Mouse (Mus musculus) forebrain, postnatal 0 days (tissue): ENCODE measurements around the gene Htra1. TPM values are rescaled to one million over a fixed set of nuclear protein-coding genes. Genes with fewer than 3 reads are reported as not detected.

ENCODE experiments used
- ATAC-seq: fragments of 200-750 bp; cut with Nextera tagmentation; 2 replicates; pipeline ENCODE4 v1.8.0; 2017; ENCODE audit warnings: mild to moderate bottlenecking, moderate library complexity
- DNase-seq: peaks from one replicate; pipeline ENCODE4 v3.0.0-alpha.2; 2015
- H3K27ac ChIP-seq: fragments of 300-500 bp; sonication (generic); 2 replicates; pipeline ENCODE4 v1.5.1; 2014; ENCODE audit warnings: low read depth, mild to moderate bottlenecking, antibody characterized with exemption, low read length, moderate library complexity, mixed read lengths
- H3K27me3 ChIP-seq: fragments of 300-500 bp; sonication (generic); 2 replicates; pipeline ENCODE4 v1.6.1; 2014; ENCODE audit warnings: mild to moderate bottlenecking, low read length, mixed read lengths; ENCODE audit not compliant: insufficient read depth
- H3K36me3 ChIP-seq: fragments of 300-500 bp; sonication (generic); 2 replicates; pipeline ENCODE4 v1.6.1; 2014; ENCODE audit warnings: mild to moderate bottlenecking, moderate library complexity; ENCODE audit not compliant: insufficient read depth
- H3K4me1 ChIP-seq: fragments of 300-500 bp; sonication (generic); 2 replicates; pipeline ENCODE4 v1.6.1; 2014; ENCODE audit warnings: antibody characterized with exemption; ENCODE audit not compliant: insufficient read depth
- H3K4me2 ChIP-seq: fragments of 300-500 bp; sonication (generic); 2 replicates; pipeline ENCODE4 v1.6.1; 2014; ENCODE audit warnings: low read depth, mild to moderate bottlenecking, moderate library complexity
- H3K4me3 ChIP-seq: fragments of 300-500 bp; sonication (generic); 2 replicates; pipeline ENCODE4 v1.5.1; 2014; ENCODE audit warnings: low read depth, low read length, mixed read lengths
- H3K9ac ChIP-seq: fragments of 300-500 bp; sonication (generic); 2 replicates; pipeline ENCODE4 v1.6.1; 2014; ENCODE audit warnings: mild to moderate bottlenecking
- H3K9me3 ChIP-seq: fragments of 300-500 bp; sonication (generic); 2 replicates; pipeline ENCODE4 v1.6.1; 2016; ENCODE audit warnings: low read length
- CTCF ChIP-seq: sonication (generic); IDR thresholded peaks from 2 replicates; pipeline ENCODE4 v1.5.1; 2016; ENCODE audit warnings: antibody characterized with exemption, control low read depth, low read depth
- WGBS: fragments of 180-500 bp; shearing (Covaris S2); extraction: QIAGEN DNeasy Blood & Tissue Kit; methylation state at CpG from one replicate; pipeline ENCODE4 v1.1.7; 2014; 5-methylcytosine and 5-hydroxymethylcytosine counted together
- polyA plus RNA-seq: library from polyadenylated mRNA; unstranded; fragments of >200 nt; fragmentation: Nextera tagmentation; extraction: Ambion mirVana; gene quantifications from 2 replicates; pipeline ENCODE4 v1.2.1, GENCODE M21; 2015
- total RNA-seq: library from RNA; depleted of rRNA; stranded (reverse); fragments of >200 nt; gene quantifications from 2 replicates; pipeline ENCODE4 v1.2.3, GENCODE M21; 2014

The Htra1 gene
- total and polyA plus RNA-seq, 2 experiments from 2014 or later, result 30.4 to 37.3 TPM

DNA sequence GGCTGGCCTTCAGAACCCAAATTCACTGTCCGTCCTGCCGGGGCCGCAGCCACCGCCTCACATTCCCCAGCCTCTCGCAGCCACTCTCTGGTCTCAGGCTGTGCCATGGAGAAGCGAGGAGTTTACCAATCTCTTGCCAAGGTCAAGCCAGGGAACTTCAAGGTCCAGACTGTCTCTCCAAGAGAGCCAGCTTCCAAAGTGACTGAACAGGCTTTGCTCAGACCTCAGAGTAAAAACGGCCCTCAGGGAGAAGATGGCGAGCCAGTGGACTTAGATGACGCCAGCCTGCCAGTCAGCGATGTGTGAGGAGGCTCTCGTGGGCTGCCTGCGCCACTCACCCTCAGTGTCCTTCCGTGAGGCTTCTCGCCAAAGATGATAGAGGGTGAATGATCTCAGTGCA is 25.1 kb upstream of the Htra1 start:
- no peak for TF ChIP-seq CTCF
- peaks cover 22% of the 10 kb centered on the region; the same call in 1 of the 2 replicates for H3K36me3 ChIP-seq
- H3K4me1 ChIP-seq, result no peaks in the 10 kb centered on the region
- H3K9me3 ChIP-seq, result no peaks in the 10 kb centered on the region
- DNase-seq (no peak), ATAC-seq (no peak)
- no peaks in the 10 kb centered on the region for H3K27me3 ChIP-seq
- no peak overlapping the region for H3K9ac ChIP-seq
- no peak overlapping the region for H3K27ac ChIP-seq
- no peak overlapping the region for H3K4me3 ChIP-seq
- WGBS, result 93% methylated on average over 14 of the region's 14 CpGs
- no peak overlapping the region for H3K4me2 ChIP-seq

DNA sequence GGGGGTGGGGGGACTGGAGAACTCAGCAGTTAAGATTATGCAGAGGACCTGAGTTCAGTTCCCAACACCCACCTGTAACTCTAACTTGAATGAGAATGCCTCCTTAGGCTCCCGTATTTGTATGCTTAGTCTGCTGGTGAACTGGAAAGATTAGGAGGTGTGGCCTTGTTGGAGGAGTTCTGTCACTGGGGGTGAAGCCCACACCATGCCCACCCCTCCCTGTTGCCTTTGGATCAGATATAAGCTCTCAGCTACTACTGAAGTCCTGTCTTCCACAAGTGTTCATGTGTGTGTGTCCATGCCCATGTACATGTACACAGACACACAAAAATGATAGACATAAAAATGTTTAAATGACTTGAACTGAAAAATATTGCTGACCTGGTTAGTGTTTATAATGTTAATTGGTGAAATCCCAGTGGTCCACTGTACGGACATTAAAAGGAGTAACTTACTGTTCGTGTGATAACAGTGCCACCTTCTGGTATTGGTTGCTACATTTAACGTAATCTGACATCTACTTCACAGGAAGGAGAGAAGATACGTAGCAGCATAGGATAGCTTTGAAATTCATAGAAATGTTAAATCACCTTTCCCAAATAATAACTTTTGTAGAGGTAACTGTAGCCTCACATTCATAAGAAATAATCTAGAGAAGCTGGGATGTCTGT is 21.1 kb upstream of the Htra1 start:
- Histone ChIP-seq H3K27ac (no peak overlapping the region), H3K9ac (no peak overlapping the region), H3K27me3 (no peaks in the 10 kb centered on the region), H3K4me1 (no peaks in the 10 kb centered on the region), H3K36me3 (peaks cover 18% of the 10 kb centered on the region; the same call in 1 of the 2 replicates), H3K4me3 (no peak overlapping the region), H3K9me3 (no peaks in the 10 kb centered on the region), H3K4me2 (no peak overlapping the region)
- WGBS, result 39% methylated on average over 5 of the region's 5 CpGs
- TF ChIP-seq CTCF, result peak; percentile 80
- ATAC-seq (peak; percentile 40), DNase-seq (peak; percentile 74)

DNA sequence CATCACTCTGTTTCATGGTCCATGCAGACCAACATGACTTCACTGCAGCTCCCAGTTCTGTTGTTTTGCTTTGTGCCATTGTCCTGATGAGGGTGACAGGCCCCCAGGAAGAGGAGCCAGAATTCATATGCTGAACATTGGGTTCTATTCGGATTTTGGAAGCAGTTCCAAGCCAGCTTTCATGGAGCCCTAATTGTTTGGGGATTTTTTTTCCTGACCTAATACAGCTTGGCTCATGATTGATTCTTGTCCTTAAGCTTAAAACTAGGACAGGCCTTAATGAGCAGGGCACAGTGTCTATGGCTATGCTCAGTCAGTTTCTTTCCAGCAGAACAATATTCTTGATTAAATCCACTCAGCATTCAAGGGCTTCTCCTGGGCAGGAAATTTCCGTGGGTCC is 17.7 kb upstream of the Htra1 start:
- Histone ChIP-seq H3K4me1 (no peaks in the 10 kb centered on the region), H3K36me3 (no peaks in the 10 kb centered on the region), H3K27ac (no peak overlapping the region), H3K9me3 (no peaks in the 10 kb centered on the region), H3K4me2 (no peak overlapping the region), H3K9ac (no peak overlapping the region), H3K27me3 (no peaks in the 10 kb centered on the region), H3K4me3 (no peak overlapping the region)
- TF ChIP-seq CTCF, result no peak
- ATAC-seq, result no peak
- 30% methylated on average over 2 of the region's 2 CpGs for WGBS
- no peak for DNase-seq

DNA sequence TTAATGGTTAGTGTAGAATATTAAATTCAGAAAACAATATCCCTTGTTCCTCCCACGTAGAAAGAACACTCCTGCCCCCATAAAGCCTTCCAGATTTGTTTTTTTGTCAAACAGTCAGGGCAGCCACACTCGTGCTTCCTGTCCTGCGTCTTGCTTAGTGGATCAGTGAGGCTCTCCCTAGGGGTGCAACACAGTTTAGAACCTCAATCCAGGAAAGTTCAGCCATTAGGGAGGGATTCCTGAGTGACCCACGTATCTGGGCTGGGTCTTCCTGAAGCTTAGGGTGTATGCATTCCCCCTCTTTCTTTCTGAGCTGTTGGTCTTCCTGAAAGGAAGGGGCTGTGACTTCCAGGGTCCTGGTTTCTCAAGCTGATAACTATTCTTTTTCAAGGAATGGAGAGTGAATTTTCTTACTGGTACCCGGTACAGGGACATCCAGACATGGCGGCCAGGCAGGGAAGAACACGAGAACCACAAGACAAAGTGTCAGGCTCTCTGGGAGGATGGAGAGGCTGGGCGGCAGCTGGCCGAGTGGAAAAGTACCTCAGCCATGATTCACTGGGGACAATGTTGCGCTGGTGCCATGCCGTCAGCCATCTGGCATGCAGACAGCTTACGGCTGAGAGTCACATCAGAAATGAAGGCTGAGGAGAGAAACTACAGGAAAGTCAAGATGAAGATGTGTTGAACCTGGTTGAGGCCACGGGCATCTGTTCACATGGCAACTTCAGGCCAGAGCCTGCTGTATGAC is 12.8 kb upstream of the Htra1 start:
- DNase-seq (no peak), ATAC-seq (no peak)
- H3K4me2 ChIP-seq, result no peak overlapping the region
- no peaks in the 10 kb centered on the region for H3K4me1 ChIP-seq
- no peaks in the 10 kb centered on the region for H3K36me3 ChIP-seq
- no peaks in the 10 kb centered on the region for H3K27me3 ChIP-seq
- H3K4me3 ChIP-seq, result no peak overlapping the region
- TF ChIP-seq CTCF, result no peak
- H3K27ac ChIP-seq, result no peak overlapping the region
- H3K9me3 ChIP-seq, result no peaks in the 10 kb centered on the region
- WGBS, result 74% methylated on average over 13 of the region's 13 CpGs
- H3K9ac ChIP-seq, result no peak overlapping the region

DNA sequence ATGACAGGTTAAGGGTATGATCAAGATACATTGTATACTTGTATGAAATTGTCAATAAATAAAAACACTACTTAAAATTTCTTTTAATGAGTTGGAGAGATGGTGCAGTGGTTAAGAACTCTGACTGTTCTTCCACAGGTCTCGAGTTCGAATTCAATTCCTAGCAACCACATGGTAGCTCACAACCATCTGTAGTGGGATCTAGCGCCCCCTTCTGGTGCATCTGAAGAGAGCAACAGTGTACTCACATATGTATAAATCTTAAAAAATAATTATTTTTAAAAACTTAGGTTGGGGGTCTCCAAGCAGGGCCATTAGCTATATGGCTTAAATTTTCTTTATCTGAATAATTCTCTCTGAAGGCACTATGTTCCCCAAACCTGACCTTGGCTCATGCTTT is 5.5 kb upstream of the Htra1 start:
- Histone ChIP-seq H3K4me3 (no peak overlapping the region), H3K4me2 (no peak overlapping the region), H3K4me1 (peaks cover 4% of the 10 kb centered on the region), H3K27me3 (peaks cover 10% of the 10 kb centered on the region), H3K9me3 (no peaks in the 10 kb centered on the region), H3K36me3 (no peaks in the 10 kb centered on the region), H3K9ac (no peak overlapping the region), H3K27ac (no peak overlapping the region)
- ATAC-seq, result no peak
- 69% methylated on average over 3 of the region's 3 CpGs for WGBS
- peak; percentile 7; the same call in 1 of the 2 replicates for TF ChIP-seq CTCF
- DNase-seq, result no peak

DNA sequence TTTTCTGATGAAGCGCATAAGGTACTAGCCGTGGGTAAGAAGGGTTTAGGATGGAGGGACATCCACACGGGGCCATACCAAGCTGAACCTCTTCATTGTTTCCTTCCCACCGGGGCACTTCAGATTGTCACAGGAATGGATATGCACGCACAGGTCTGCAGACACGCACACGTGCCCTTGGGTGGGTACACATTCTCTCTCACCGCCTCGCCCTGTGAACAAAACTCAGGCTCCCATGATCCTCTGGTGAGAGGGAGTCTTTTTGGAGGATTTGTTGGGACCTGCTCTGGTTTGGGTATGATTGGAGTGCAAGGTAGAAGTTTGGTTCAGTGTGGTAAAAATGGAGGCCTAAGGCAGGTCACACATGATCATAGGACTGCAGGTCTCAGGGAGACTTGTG is 3.0 kb upstream of the Htra1 start:
- no peak overlapping the region for H3K4me2 ChIP-seq
- H3K4me3 ChIP-seq, result no peak overlapping the region
- H3K9ac ChIP-seq, result no peak overlapping the region
- DNase-seq (no peak), ATAC-seq (no peak)
- H3K9me3 ChIP-seq, result no peaks in the 10 kb centered on the region
- no peak for TF ChIP-seq CTCF
- 85% methylated on average over 9 of the region's 9 CpGs for WGBS
- H3K27ac ChIP-seq, result no peak overlapping the region
- peaks cover 28% of the 10 kb centered on the region for H3K27me3 ChIP-seq
- H3K4me1 ChIP-seq, result peaks cover 7% of the 10 kb centered on the region
- no peaks in the 10 kb centered on the region for H3K36me3 ChIP-seq

DNA sequence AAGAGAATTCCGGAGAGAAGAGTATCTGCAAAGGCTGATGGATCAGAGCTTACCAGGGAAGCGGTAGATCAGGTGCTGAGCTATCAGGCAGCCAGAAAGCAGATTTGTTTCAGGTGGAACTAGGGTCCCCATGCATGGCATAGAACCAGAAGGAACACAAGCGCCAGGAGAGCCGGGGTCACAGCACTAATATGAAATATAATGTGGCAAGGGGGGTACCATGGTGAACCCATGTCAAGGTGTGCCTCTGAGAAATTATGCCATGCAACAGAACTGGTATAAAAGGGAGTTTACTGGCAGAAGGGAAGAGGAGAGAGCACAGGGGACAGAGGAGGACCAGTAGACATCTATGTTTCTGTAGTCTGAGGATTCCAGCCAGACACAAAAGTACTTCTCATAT is 1.3 kb upstream of the Htra1 start:
- ATAC-seq (no peak), DNase-seq (no peak)
- H3K4me3 ChIP-seq, result no peak overlapping the region
- H3K36me3 ChIP-seq, result no peaks in the 10 kb centered on the region
- H3K4me2 ChIP-seq, result no peak overlapping the region
- peaks cover 33% of the 10 kb centered on the region for H3K27me3 ChIP-seq
- peaks cover 7% of the 10 kb centered on the region for H3K4me1 ChIP-seq
- H3K9me3 ChIP-seq, result no peaks in the 10 kb centered on the region
- WGBS, result 83% methylated on average over 4 of the region's 4 CpGs
- no peak overlapping the region for H3K9ac ChIP-seq
- H3K27ac ChIP-seq, result no peak overlapping the region
- no peak for TF ChIP-seq CTCF
